Mouse (Mus musculus): ENCODE measurements around the gene Gm21970. TPM values are rescaled to one million over a fixed set of nuclear protein-coding genes. Genes with fewer than 3 reads are reported as not detected.
A peak's percentile ranks its signal among the peaks of the same experiment; 100 is the strongest.

Gm21970 gene
- polyA plus RNA-seq, 1 experiment, result not detected

GRCm38 (mm10) chr16:91447512-91447900 lies 56.0 kb downstream of the Gm21970 start:
- no peaks in the 10 kb centered on the region for H3K27me3 ChIP-seq (ENCODE audit: control insufficient read depth, insufficient read depth, low read length)
- peak overlapping the region; percentile 94 for H3K27ac ChIP-seq (ENCODE audit: insufficient read depth, low read depth, low read length)
- TF ChIP-seq POLR2A (IDR thresholded peaks at IDR 0.05; ENCODE audit: low read depth, low read length) (no peak; the same call in 1 of the 2 replicates), CTCF (IDR thresholded peaks at IDR 0.05; ENCODE audit: extremely low read depth, insufficient read length, insufficient replicate concordance, low read depth, low read length) (no peak)
- H3K4me1 ChIP-seq (ENCODE audit: control insufficient read depth, insufficient read depth, insufficient read length, low read length), result peaks cover 41% of the 10 kb centered on the region; the same call in 1 of the 2 replicates
- 18% methylated on average over 6 of the region's 6 CpGs for WGBS
- H3K4me3 ChIP-seq (ENCODE audit: low read depth, low read length), result no peak overlapping the region; the same call in 1 of the 2 replicates
- no peaks in the 10 kb centered on the region for H3K36me3 ChIP-seq (ENCODE audit: control insufficient read depth, insufficient read depth, low read length)

- no peaks in the 10 kb centered on the region for H3K27me3 ChIP-seq (ENCODE audit: control insufficient read depth, insufficient read depth, low read length)
- WGBS, result 82% methylated on average over 5 of the region's 5 CpGs
These were observed 56.6 kb downstream of the Gm21970 start for GRCm38 (mm10) chr16:91448088-91448487.

DNA sequence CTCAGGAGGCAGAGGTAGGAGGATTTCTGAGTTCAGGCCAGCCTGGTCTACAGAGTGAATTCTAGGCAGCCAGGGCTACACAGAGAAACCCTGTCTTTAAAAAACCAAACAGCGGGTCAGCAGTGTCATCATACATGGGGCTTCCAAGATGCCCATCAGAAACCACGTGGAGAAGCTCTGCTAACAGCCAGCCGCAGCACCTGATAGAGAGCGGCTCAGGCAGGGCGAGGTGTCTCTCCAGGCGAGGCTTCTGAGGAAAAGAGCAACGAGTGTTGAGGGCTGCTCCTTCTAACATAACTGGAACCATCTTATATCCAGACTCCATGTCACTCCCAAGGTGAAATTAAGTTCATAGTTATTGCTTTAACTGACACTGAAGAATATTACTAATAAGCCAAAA lies 57.4 kb downstream of the Gm21970 start:
- TF ChIP-seq CTCF (IDR thresholded peaks at IDR 0.05; ENCODE audit: extremely low read depth, insufficient read length, insufficient replicate concordance, low read depth, low read length) (no peak), POLR2A (IDR thresholded peaks at IDR 0.05; ENCODE audit: low read depth, low read length) (no peak)
- peaks cover 42% of the 10 kb centered on the region; the same call in 1 of the 2 replicates for H3K4me1 ChIP-seq (ENCODE audit: control insufficient read depth, insufficient read depth, insufficient read length, low read length)
- 77% methylated on average over 7 of the region's 7 CpGs for WGBS
- H3K36me3 ChIP-seq (ENCODE audit: control insufficient read depth, insufficient read depth, low read length), result no peaks in the 10 kb centered on the region
- no peaks in the 10 kb centered on the region for H3K27me3 ChIP-seq (ENCODE audit: control insufficient read depth, insufficient read depth, low read length)
- H3K4me3 ChIP-seq (ENCODE audit: low read depth, low read length), result no peak overlapping the region
- H3K27ac ChIP-seq (ENCODE audit: insufficient read depth, low read depth, low read length), result peak overlapping the region; percentile 94

More at GRCm38 (mm10) chr16:91448088-91448487, 56.6 kb downstream of the Gm21970 start:
- Histone ChIP-seq H3K27ac (ENCODE audit: insufficient read depth, low read depth, low read length) (peak overlapping the region; percentile 94), H3K36me3 (ENCODE audit: control insufficient read depth, insufficient read depth, low read length) (no peaks in the 10 kb centered on the region), H3K4me3 (ENCODE audit: low read depth, low read length) (no peak overlapping the region), H3K4me1 (ENCODE audit: control insufficient read depth, insufficient read depth, insufficient read length, low read length) (peaks cover 42% of the 10 kb centered on the region; the same call in 1 of the 2 replicates)
- TF ChIP-seq POLR2A (IDR thresholded peaks at IDR 0.05; ENCODE audit: low read depth, low read length), result no peak
- no peak for TF ChIP-seq CTCF (IDR thresholded peaks at IDR 0.05; ENCODE audit: extremely low read depth, insufficient read length, insufficient replicate concordance, low read depth, low read length)

DNA sequence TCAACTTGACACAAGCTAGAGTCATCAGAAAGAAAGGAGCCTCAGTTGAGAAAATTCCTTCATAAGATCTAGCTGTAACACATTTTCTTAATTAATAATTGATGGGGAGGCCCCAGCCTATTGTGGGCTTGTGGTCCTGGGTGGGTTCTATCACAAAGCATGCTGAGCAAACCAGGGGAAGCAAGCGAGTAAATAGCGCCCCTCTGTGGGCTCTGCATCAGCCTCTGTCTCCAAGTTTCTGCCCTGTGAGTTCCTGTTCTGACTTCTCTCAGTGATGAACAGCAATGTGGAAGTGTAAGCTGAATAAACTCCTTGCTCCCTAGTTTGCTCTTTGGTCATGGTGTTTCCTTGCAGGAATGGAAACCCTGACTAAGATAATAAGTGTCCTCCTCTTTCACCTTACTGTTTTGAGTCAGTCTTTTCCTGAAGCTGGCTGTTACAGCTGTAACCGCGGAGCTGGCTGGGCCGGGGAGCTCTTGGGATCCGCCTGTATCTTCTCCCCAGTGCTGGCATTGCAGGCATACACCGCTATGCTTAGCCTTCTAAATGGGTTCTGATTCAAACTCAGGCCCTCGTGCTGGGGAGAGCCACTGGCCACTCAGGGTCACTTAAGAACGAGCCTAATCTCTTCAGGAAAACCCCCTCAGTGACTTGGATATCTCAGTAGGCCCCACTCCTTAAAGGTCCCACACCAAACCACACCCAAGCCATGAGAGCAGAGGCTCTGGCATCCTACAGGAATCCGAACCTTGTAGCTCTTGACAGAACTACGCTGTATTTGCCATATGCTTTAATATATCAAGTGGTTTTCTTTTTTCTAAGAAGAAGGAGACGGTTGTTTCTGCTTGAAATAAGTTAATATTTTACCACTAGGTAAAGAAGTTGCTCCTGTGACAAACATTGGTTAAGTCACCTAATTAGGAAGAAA lies 58.9 kb downstream of the Gm21970 start:
- TF ChIP-seq POLR2A (IDR thresholded peaks at IDR 0.05; ENCODE audit: low read depth, low read length), result no peak
- no peak for TF ChIP-seq CTCF (IDR thresholded peaks at IDR 0.05; ENCODE audit: extremely low read depth, insufficient read length, insufficient replicate concordance, low read depth, low read length)
- Histone ChIP-seq H3K4me1 (ENCODE audit: control insufficient read depth, insufficient read depth, insufficient read length, low read length) (peaks cover 44% of the 10 kb centered on the region), H3K27ac (ENCODE audit: insufficient read depth, low read depth, low read length) (peak overlapping the region; percentile 83; the same call in 1 of the 2 replicates), H3K27me3 (ENCODE audit: control insufficient read depth, insufficient read depth, low read length) (no peaks in the 10 kb centered on the region), H3K36me3 (ENCODE audit: control insufficient read depth, insufficient read depth, low read length) (no peaks in the 10 kb centered on the region), H3K4me3 (ENCODE audit: low read depth, low read length) (no peak overlapping the region)
- 80% methylated on average over 12 of the region's 12 CpGs for WGBS

DNA sequence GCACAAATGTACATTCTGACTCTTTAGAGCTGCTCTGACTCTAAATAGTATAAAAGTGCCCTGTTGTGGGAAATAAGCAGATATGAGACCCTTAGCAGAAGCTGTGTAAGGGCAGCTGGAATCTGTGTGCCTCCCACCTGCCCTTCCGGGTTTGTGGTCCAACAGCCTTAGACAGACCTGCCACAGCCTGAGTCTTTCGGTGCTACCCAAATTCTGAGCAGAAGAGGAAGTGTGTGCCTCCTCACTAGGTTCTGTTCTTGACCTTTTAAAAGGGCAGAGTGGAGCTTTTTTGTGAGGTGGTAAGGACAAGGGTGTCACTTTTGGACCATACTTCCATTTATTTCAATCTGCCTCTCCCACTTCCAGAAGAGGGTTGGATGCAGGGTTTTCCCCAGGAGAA lies 60.4 kb downstream of the Gm21970 start:
- Histone ChIP-seq H3K4me3 (ENCODE audit: low read depth, low read length) (no peak overlapping the region), H3K27ac (ENCODE audit: insufficient read depth, low read depth, low read length) (peak overlapping the region; percentile 73), H3K27me3 (ENCODE audit: control insufficient read depth, insufficient read depth, low read length) (no peaks in the 10 kb centered on the region), H3K4me1 (ENCODE audit: control insufficient read depth, insufficient read depth, insufficient read length, low read length) (peaks cover 42% of the 10 kb centered on the region), H3K36me3 (ENCODE audit: control insufficient read depth, insufficient read depth, low read length) (no peaks in the 10 kb centered on the region)
- 28% methylated on average over 2 of the region's 2 CpGs for WGBS
- TF ChIP-seq POLR2A (IDR thresholded peaks at IDR 0.05; ENCODE audit: low read depth, low read length) (no peak), CTCF (IDR thresholded peaks at IDR 0.05; ENCODE audit: extremely low read depth, insufficient read length, insufficient replicate concordance, low read depth, low read length) (no peak)

GRCm38 (mm10) chr16:91452363-91452896 lies 60.9 kb downstream of the Gm21970 start:
- no peak overlapping the region for H3K4me3 ChIP-seq (ENCODE audit: low read depth, low read length)
- 6% methylated on average over 6 of the region's 6 CpGs for WGBS
- peaks cover 37% of the 10 kb centered on the region for H3K4me1 ChIP-seq (ENCODE audit: control insufficient read depth, insufficient read depth, insufficient read length, low read length)
- no peaks in the 10 kb centered on the region for H3K36me3 ChIP-seq (ENCODE audit: control insufficient read depth, insufficient read depth, low read length)
- TF ChIP-seq CTCF (IDR thresholded peaks at IDR 0.05; ENCODE audit: extremely low read depth, insufficient read length, insufficient replicate concordance, low read depth, low read length), result no peak
- TF ChIP-seq POLR2A (IDR thresholded peaks at IDR 0.05; ENCODE audit: low read depth, low read length), result no peak
- no peaks in the 10 kb centered on the region for H3K27me3 ChIP-seq (ENCODE audit: control insufficient read depth, insufficient read depth, low read length)
- H3K27ac ChIP-seq (ENCODE audit: insufficient read depth, low read depth, low read length), result peak overlapping the region; percentile 73

DNA sequence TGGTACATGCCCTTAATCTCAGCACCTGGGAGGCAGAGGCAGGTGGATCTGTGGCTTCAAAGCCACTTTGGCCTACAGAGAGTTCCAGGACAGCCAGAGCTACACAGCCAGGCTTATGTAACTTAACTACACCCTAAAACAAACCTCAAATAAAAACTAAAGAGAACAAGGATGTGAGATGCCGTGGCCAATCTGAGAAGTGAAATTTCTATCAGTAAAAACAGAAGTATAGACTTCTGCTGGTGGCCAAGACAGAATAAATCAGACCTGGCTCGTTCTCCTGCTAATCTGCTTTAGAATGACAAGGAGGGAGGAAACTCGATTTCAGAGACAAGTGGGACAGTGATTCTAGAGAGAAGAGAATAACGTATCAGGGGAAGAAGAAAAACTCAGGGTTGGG lies 64.3 kb downstream of the Gm21970 start:
- Histone ChIP-seq H3K36me3 (ENCODE audit: control insufficient read depth, insufficient read depth, low read length) (no peaks in the 10 kb centered on the region), H3K4me3 (ENCODE audit: low read depth, low read length) (no peak overlapping the region), H3K27me3 (ENCODE audit: control insufficient read depth, insufficient read depth, low read length) (no peaks in the 10 kb centered on the region), H3K4me1 (ENCODE audit: control insufficient read depth, insufficient read depth, insufficient read length, low read length) (peaks cover 19% of the 10 kb centered on the region), H3K27ac (ENCODE audit: insufficient read depth, low read depth, low read length) (0 out of 2 replicates have a peak overlapping the region, but pooled peaks have one; percentile 63)
- WGBS, result 70% methylated on average over 4 of the region's 4 CpGs
- no peak for TF ChIP-seq POLR2A (IDR thresholded peaks at IDR 0.05; ENCODE audit: low read depth, low read length)
- no peak for TF ChIP-seq CTCF (IDR thresholded peaks at IDR 0.05; ENCODE audit: extremely low read depth, insufficient read length, insufficient replicate concordance, low read depth, low read length)
